Mouse (Mus musculus): ENCODE measurements around the gene Rfx7. TPM values are rescaled to one million over a fixed set of nuclear protein-coding genes. Genes with fewer than 3 reads are reported as not detected.

Rfx7 gene
- polyA plus RNA-seq, 1 experiment from 2014 or later, result 2.5 TPM

DNA sequence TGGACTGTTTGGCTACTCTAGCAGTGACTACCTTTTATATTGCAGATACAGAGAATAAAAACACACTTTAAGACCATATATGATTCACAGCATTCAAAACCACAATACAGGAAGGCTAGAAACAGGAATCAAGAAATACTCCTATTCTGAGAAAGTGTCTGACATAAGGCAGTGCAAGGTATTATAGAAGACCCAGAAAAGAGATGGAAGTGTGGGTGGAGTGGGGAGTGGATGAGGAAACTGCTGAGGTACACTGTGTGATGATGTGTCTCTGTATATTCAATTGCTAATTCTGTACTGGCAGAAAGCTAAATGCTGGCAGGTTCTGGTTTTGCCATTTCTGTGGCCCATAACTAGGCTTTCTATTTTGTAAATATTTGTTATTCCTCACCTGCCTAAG, 11.2 kb upstream of the Rfx7 start:
- H3K4me3 ChIP-seq (ENCODE audit: low read depth, low read length), result no peak overlapping the region
- H3K9ac ChIP-seq (replicated peaks), result no peak overlapping the region
- H3K4me1 ChIP-seq (ENCODE audit: insufficient read depth), result no peaks in the 10 kb centered on the region
- TF ChIP-seq CTCF (IDR thresholded peaks at IDR 0.05; ENCODE audit: low read depth) (no peak), EP300 (IDR thresholded peaks at IDR 0.05; ENCODE audit: low read depth) (no peak)
- H3K27ac ChIP-seq (ENCODE audit: low read depth), result no peak overlapping the region
- no peaks in the 10 kb centered on the region for H3K27me3 ChIP-seq (ENCODE audit: insufficient read depth, low read length)
- DNase-seq (no peak), ATAC-seq (no peak)
- H3K4me2 ChIP-seq (ENCODE audit: low read depth, low read length), result no peak overlapping the region
- no peaks in the 10 kb centered on the region for H3K9me3 ChIP-seq (ENCODE audit: low read length)
- no peaks in the 10 kb centered on the region for H3K36me3 ChIP-seq (replicated peaks; ENCODE audit: insufficient read depth, low read length)

GRCm38 (mm10) chr9:72526091-72526490, 5.9 kb upstream of the Rfx7 start:
- WGBS (ENCODE audit: insufficient replicate concordance), result 57% methylated on average over 1 of the region's 1 CpGs

GRCm38 (mm10) chr9:72530237-72530636, 1.8 kb upstream of the Rfx7 start:
- under 1% methylated on average over 12 of the region's 12 CpGs for WGBS (ENCODE audit: insufficient replicate concordance)
- Histone ChIP-seq H3K4me3 (ENCODE audit: low read depth, low read length) (no peak overlapping the region), H3K27me3 (ENCODE audit: insufficient read depth, low read length) (no peaks in the 10 kb centered on the region), H3K4me1 (ENCODE audit: insufficient read depth) (peaks cover 12% of the 10 kb centered on the region), H3K36me3 (replicated peaks; ENCODE audit: insufficient read depth, low read length) (no peaks in the 10 kb centered on the region), H3K9ac (replicated peaks) (no peak overlapping the region), H3K27ac (ENCODE audit: low read depth) (peak overlapping the region; percentile 99), H3K4me2 (ENCODE audit: low read depth, low read length) (peak overlapping the region; percentile 91), H3K9me3 (ENCODE audit: low read length) (no peaks in the 10 kb centered on the region)
- DNase-seq (peak; percentile 91), ATAC-seq (peak; percentile 39)
- TF ChIP-seq CTCF (IDR thresholded peaks at IDR 0.05; ENCODE audit: low read depth) (peak; percentile 100), EP300 (IDR thresholded peaks at IDR 0.05; ENCODE audit: low read depth) (no peak)

More at GRCm38 (mm10) chr9:72526091-72526490, 5.9 kb upstream of the Rfx7 start:
- Histone ChIP-seq H3K4me3 (ENCODE audit: low read depth, low read length) (no peak overlapping the region), H3K27me3 (ENCODE audit: insufficient read depth, low read length) (no peaks in the 10 kb centered on the region), H3K27ac (ENCODE audit: low read depth) (no peak overlapping the region), H3K9ac (replicated peaks) (no peak overlapping the region), H3K36me3 (replicated peaks; ENCODE audit: insufficient read depth, low read length) (no peaks in the 10 kb centered on the region), H3K4me2 (ENCODE audit: low read depth, low read length) (no peak overlapping the region), H3K4me1 (ENCODE audit: insufficient read depth) (peaks cover 6% of the 10 kb centered on the region), H3K9me3 (ENCODE audit: low read length) (no peaks in the 10 kb centered on the region)
- ATAC-seq (no peak), DNase-seq (no peak)
- TF ChIP-seq CTCF (IDR thresholded peaks at IDR 0.05; ENCODE audit: low read depth) (no peak), EP300 (IDR thresholded peaks at IDR 0.05; ENCODE audit: low read depth) (no peak)

DNA sequence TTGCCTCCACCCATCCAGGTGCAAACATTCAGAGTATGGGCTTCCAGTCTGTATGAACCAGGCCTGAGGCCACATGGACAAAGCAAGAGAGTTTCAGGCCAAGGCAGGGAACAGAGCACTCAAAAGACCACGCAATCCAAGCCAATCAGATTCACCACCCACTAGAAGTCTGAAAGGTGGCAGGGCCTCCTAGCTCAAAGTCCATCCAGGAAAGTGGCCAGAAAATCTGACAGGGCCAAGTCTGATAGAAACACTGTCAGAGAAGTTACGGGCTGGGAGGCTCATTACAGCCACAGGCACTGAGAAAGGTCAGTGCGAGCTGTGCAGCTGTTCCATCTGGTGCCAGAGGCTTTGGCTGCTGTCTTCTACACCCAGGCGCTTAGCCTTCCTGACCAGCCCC, 1.2 kb upstream of the Rfx7 start:
- Histone ChIP-seq H3K9ac (replicated peaks) (peak overlapping the region; percentile 99), H3K27me3 (ENCODE audit: insufficient read depth, low read length) (no peaks in the 10 kb centered on the region), H3K4me3 (ENCODE audit: low read depth, low read length) (peak overlapping the region; percentile 98), H3K4me1 (ENCODE audit: insufficient read depth) (peaks cover 12% of the 10 kb centered on the region), H3K27ac (ENCODE audit: low read depth) (peak overlapping the region; percentile 99), H3K4me2 (ENCODE audit: low read depth, low read length) (peak overlapping the region; percentile 91), H3K9me3 (ENCODE audit: low read length) (no peaks in the 10 kb centered on the region), H3K36me3 (replicated peaks; ENCODE audit: insufficient read depth, low read length) (no peaks in the 10 kb centered on the region)
- DNase-seq (peak; percentile 26), ATAC-seq (no peak)
- TF ChIP-seq CTCF (IDR thresholded peaks at IDR 0.05; ENCODE audit: low read depth) (no peak), EP300 (IDR thresholded peaks at IDR 0.05; ENCODE audit: low read depth) (no peak)
- WGBS (ENCODE audit: insufficient replicate concordance), result 48% methylated on average over 4 of the region's 4 CpGs

DNA sequence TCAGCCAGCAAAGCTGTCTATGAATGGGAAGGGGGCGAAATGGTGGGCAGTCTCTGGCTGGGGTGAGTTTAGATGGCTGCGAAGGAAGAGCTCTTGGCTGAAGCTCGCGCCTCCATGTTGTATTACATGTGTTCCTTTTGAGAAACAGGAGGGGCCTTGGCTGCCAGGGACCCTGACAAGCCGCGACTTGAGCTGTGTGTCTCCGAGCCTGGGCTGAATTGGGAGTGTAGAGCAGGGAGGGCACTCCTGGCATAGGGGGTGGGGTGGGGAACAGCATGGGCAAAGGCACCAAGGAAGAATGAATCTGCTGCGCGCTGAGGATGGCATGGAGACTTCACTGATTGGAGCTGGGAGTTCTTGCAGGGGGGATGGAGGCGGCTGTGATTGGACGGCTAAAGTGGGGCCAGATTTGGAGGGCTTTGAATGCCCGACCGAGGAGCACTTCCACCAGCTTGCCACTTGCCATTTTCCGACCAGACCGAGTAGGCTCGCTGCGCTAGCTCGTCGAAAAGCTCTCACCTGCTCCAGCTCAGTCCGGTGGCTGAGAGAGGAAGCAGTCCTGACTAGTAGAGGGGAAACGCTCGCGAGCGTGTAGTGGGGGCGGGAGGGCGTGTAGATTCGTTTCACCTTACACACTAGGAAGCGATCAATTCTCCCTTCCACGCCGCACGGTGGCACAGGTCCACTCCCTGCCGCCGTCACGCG, 597 bp upstream of the Rfx7 start:
- TF ChIP-seq CTCF (IDR thresholded peaks at IDR 0.05; ENCODE audit: low read depth), result peak; percentile 17
- no peak for TF ChIP-seq EP300 (IDR thresholded peaks at IDR 0.05; ENCODE audit: low read depth)
- Histone ChIP-seq H3K4me1 (ENCODE audit: insufficient read depth) (peaks cover 12% of the 10 kb centered on the region), H3K9ac (replicated peaks) (peak overlapping the region; percentile 99), H3K4me2 (ENCODE audit: low read depth, low read length) (peak overlapping the region; percentile 91), H3K9me3 (ENCODE audit: low read length) (no peaks in the 10 kb centered on the region), H3K36me3 (replicated peaks; ENCODE audit: insufficient read depth, low read length) (no peaks in the 10 kb centered on the region), H3K4me3 (ENCODE audit: low read depth, low read length) (peak overlapping the region; percentile 98), H3K27ac (ENCODE audit: low read depth) (peak overlapping the region; percentile 99), H3K27me3 (ENCODE audit: insufficient read depth, low read length) (no peaks in the 10 kb centered on the region)
- WGBS (ENCODE audit: insufficient replicate concordance), result 4% methylated on average over 34 of the region's 35 CpGs
- peak; percentile 70 for ATAC-seq
- DNase-seq, result peak; percentile 80

DNA sequence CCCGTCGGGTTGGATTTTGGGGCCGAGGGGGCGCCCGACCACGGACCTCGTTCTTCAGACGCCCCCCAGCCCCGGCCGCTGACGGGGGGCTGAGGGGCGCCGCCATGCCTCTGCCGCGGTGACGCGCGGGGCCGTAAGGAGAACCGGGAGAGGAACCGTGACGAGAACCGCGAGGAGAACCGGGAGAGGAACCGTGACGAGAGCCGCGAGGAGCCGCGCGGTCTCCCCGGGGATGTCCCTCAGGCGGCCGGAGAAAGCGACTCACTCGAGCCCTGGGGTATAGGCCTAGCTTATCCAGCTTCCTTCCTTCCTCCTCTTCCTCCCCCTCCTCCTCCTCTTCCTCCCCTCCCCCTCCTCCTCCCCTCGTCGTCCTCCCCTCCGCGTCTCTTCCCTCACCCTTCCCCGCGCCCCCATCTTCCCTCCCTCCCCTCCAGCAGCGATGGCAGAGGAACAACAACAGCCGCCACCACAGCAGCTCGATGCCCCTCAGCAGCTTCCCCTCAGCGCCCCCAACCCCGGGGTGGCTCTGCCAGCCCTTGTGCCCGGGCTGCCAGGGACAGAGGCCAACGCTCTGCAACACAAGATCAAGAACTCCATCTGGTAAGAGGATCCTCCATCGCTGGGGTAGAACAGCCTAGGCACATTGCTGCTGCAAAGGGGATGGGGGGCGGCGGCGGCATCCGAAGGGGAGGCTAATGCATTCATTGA, 495 bp downstream of the Rfx7 start:
- H3K27ac ChIP-seq (ENCODE audit: low read depth), result peak overlapping the region; percentile 99
- H3K36me3 ChIP-seq (replicated peaks; ENCODE audit: insufficient read depth, low read length), result no peaks in the 10 kb centered on the region
- H3K27me3 ChIP-seq (ENCODE audit: insufficient read depth, low read length), result no peaks in the 10 kb centered on the region
- H3K9ac ChIP-seq (replicated peaks), result peak overlapping the region; percentile 99
- H3K4me3 ChIP-seq (ENCODE audit: low read depth, low read length), result peak overlapping the region; percentile 98
- H3K9me3 ChIP-seq (ENCODE audit: low read length), result no peaks in the 10 kb centered on the region
- ATAC-seq, result peak; percentile 47
- peaks cover 12% of the 10 kb centered on the region for H3K4me1 ChIP-seq (ENCODE audit: insufficient read depth)
- DNase-seq, result peak; percentile 64
- peak overlapping the region; percentile 91 for H3K4me2 ChIP-seq (ENCODE audit: low read depth, low read length)
- TF ChIP-seq EP300 (IDR thresholded peaks at IDR 0.05; ENCODE audit: low read depth) (no peak), CTCF (IDR thresholded peaks at IDR 0.05; ENCODE audit: low read depth) (no peak)
- WGBS (ENCODE audit: insufficient replicate concordance), result 2% methylated on average over 49 of the region's 55 CpGs
